Mouse (Mus musculus) brown adipose tissue, adult 24 weeks (tissue): ENCODE data around the gene Pde3a. TPM values are rescaled to one million over a fixed set of nuclear protein-coding genes. Genes with fewer than 3 reads are reported as not detected.
A peak's percentile ranks its signal among the peaks of the same experiment; 100 is the strongest.

ENCODE experiments used
- H3K27ac ChIP-seq: fragments of 200-500 bp; replicated peaks from 2 replicates; pipeline ENCODE4 v1.5.1; 2012; ENCODE audit warnings: low read depth, mild to moderate bottlenecking, low read length
- H3K4me1 ChIP-seq: fragments of 200-500 bp; 2 replicates; pipeline ENCODE4 v1.6.1; 2012; ENCODE audit warnings: low read length, mixed read lengths; ENCODE audit not compliant: control insufficient read depth, insufficient read depth, insufficient read length
- H3K4me3 ChIP-seq: fragments of 200-500 bp; 2 replicates; pipeline ENCODE4 v1.5.1; 2012; ENCODE audit warnings: low read depth, mild to moderate bottlenecking, low read length, moderate library complexity; ENCODE audit not compliant: insufficient read depth
- polyA plus RNA-seq: library from polyadenylated mRNA; stranded (reverse); fragments of >200 nt; gene quantifications from 2 replicates; pipeline ENCODE4 v1.2.4, GENCODE M21; 2012; ENCODE audit not compliant: missing spikeins, insufficient read depth, insufficient read length

The Pde3a gene
- polyA plus RNA-seq, 1 experiment = 4.0 TPM

GRCm38 (mm10) chr6:141435160-141435559 lies 186.1 kb downstream of the Pde3a start:
- H3K4me1 ChIP-seq = no peaks in the 10 kb centered on the region
- H3K27ac ChIP-seq = no peak overlapping the region
- no peak overlapping the region for H3K4me3 ChIP-seq

GRCm38 (mm10) chr6:141439965-141440364 lies 190.9 kb downstream of the Pde3a start:
- H3K27ac ChIP-seq = no peak overlapping the region
- no peaks in the 10 kb centered on the region for H3K4me1 ChIP-seq
- H3K4me3 ChIP-seq = no peak overlapping the region

- Histone ChIP-seq H3K4me1 (no peaks in the 10 kb centered on the region), H3K4me3 (no peak overlapping the region)
Measured at GRCm38 (mm10) chr6:141447547-141447946, 198.5 kb downstream of the Pde3a start.

GRCm38 (mm10) chr6:141448886-141449285 lies 199.8 kb downstream of the Pde3a start:
- Histone ChIP-seq H3K4me1 (no peaks in the 10 kb centered on the region), H3K4me3 (no peak overlapping the region), H3K27ac (no peak overlapping the region)

More at GRCm38 (mm10) chr6:141447547-141447946, 198.5 kb downstream of the Pde3a start:
- H3K27ac ChIP-seq = no peak overlapping the region

GRCm38 (mm10) chr6:141455335-141455734 lies 206.3 kb downstream of the Pde3a start:
- H3K4me3 ChIP-seq = no peak overlapping the region
- H3K4me1 ChIP-seq = no peaks in the 10 kb centered on the region
- H3K27ac ChIP-seq = no peak overlapping the region

- Histone ChIP-seq H3K27ac (no peak overlapping the region), H3K4me1 (no peaks in the 10 kb centered on the region), H3K4me3 (no peak overlapping the region)
Measured at GRCm38 (mm10) chr6:141456591-141456990, 207.5 kb downstream of the Pde3a start.

- H3K4me3 ChIP-seq = no peak overlapping the region
- H3K27ac ChIP-seq = no peak overlapping the region
- H3K4me1 ChIP-seq = no peaks in the 10 kb centered on the region
Measured at GRCm38 (mm10) chr6:141470251-141470650, 221.2 kb downstream of the Pde3a start.

- H3K4me1 ChIP-seq = no peaks in the 10 kb centered on the region
- H3K27ac ChIP-seq = no peak overlapping the region
- H3K4me3 ChIP-seq = no peak overlapping the region
Measured at GRCm38 (mm10) chr6:141474223-141474622, 225.2 kb downstream of the Pde3a start.

- Histone ChIP-seq H3K4me1 (no peaks in the 10 kb centered on the region), H3K4me3 (no peak overlapping the region), H3K27ac (no peak overlapping the region)
Measured at GRCm38 (mm10) chr6:141474696-141475095, 225.6 kb downstream of the Pde3a start.

GRCm38 (mm10) chr6:141485302-141486021 lies 236.4 kb downstream of the Pde3a start:
- Histone ChIP-seq H3K4me1 (no peaks in the 10 kb centered on the region), H3K27ac (peak overlapping the region; percentile 56), H3K4me3 (no peak overlapping the region)

- Histone ChIP-seq H3K4me3 (no peak overlapping the region), H3K4me1 (no peaks in the 10 kb centered on the region), H3K27ac (no peak overlapping the region)
Measured at GRCm38 (mm10) chr6:141487266-141487665, 238.2 kb downstream of the Pde3a start.

- Histone ChIP-seq H3K4me3 (no peak overlapping the region), H3K27ac (no peak overlapping the region), H3K4me1 (no peaks in the 10 kb centered on the region)
Measured at GRCm38 (mm10) chr6:141488619-141489018, 239.6 kb downstream of the Pde3a start.

GRCm38 (mm10) chr6:141494909-141495308 lies 245.8 kb downstream of the Pde3a start:
- no peak overlapping the region for H3K4me3 ChIP-seq
- H3K4me1 ChIP-seq = no peaks in the 10 kb centered on the region
- H3K27ac ChIP-seq = no peak overlapping the region

GRCm38 (mm10) chr6:141495634-141496418 lies 246.8 kb downstream of the Pde3a start:
- H3K4me3 ChIP-seq = no peak overlapping the region
- no peak overlapping the region for H3K27ac ChIP-seq

GRCm38 (mm10) chr6:141499511-141499910 lies 250.4 kb downstream of the Pde3a start:
- Histone ChIP-seq H3K4me1 (no peaks in the 10 kb centered on the region), H3K27ac (no peak overlapping the region), H3K4me3 (no peak overlapping the region)

More at GRCm38 (mm10) chr6:141495634-141496418, 246.8 kb downstream of the Pde3a start:
- no peaks in the 10 kb centered on the region for H3K4me1 ChIP-seq

- Histone ChIP-seq H3K4me3 (no peak overlapping the region), H3K27ac (no peak overlapping the region), H3K4me1 (no peaks in the 10 kb centered on the region)
Measured at GRCm38 (mm10) chr6:141501171-141501570, 252.1 kb downstream of the Pde3a start.
